Mouse (Mus musculus) left cerebral cortex, postnatal 10 days (tissue): ENCODE data around the gene Car14. TPM values are rescaled to one million over a fixed set of nuclear protein-coding genes. Genes with fewer than 3 reads are reported as not detected.
"Not testable (repeated sequence)": the region's sequence is repeated elsewhere in the genome, so short reads cannot be mapped to it uniquely, and the experiment has no call there.

Experiments
- DNase-seq, 2 experiments: peaks; one replicate each; pipeline ENCODE4 v3.0.0; 2021 to 2022; ENCODE audit warnings: low spot score in 2 of 2, mixed read lengths in 1 of 2; ENCODE audit errors: extremely low spot score in 1 of 2
- intact Hi-C: fragments of 180-260 bp; cut with DNase I; formaldehyde crosslinking; loops from one replicate; pipeline ENCODE4 v1.15.1; 2025
- total RNA-seq, 2 experiments: library from RNA; stranded (reverse); gene quantifications; 2 replicates each; pipeline ENCODE4 v1.2.3; 2021

The Car14 gene
- total RNA-seq, result 1 to 10 TPM; 1.7 to 3.2 TPM

DNA sequence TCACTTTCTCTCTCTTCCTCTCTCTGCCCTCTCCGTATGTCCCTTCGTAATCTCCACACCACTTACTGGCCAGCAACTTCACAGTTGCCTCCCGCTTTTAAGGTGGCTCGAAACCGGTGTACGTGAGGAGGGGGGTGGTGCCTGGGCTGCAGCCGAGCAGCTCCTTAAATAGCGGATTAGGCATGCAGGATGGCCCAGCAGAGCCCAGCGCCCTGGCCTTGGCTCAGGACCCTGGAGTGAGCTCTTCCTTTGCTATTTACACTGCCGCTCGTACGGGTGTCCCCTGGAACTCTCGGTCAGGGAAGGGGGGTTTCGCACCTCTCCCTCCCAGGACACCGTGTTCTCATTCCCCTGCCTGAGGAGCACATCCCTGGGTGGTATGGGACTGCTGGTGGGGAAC, at the start of gene Car14:
Gene Car14 (minus strand): TSS at position 124 of the 400 bp plus-strand sequence.
- intact Hi-C loops, result no loop called here
- DNase-seq, result peak in 1 of 2 experiments; percentile 50

- intact Hi-C loops, result no loop called here
- DNase-seq, result no peak
Measured at GRCm38 (mm10) chr3:95953522-95953921, 49.0 kb upstream of the Car14 start.

DNA sequence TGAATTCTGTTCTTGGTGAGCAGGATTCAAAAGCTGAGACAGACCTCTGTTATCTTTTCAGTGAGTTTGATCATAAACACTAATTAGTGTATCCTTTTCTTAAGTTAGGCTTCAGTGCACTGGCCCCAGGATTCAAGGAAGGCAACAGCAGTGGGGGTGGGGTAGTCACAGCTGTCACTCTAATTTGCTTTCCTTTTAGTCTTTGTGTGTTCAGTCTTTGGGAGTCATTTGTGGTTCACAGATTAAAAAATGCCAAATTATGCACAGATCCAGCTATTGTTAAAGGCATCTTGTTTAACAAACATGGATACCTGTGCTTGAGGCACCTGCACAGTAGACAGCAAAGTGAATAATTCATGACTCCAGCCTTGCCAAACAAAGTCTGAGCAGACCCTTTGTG, 48.5 kb upstream of the Car14 start:
- intact Hi-C loops, result no loop called here
- no peak for DNase-seq

DNA sequence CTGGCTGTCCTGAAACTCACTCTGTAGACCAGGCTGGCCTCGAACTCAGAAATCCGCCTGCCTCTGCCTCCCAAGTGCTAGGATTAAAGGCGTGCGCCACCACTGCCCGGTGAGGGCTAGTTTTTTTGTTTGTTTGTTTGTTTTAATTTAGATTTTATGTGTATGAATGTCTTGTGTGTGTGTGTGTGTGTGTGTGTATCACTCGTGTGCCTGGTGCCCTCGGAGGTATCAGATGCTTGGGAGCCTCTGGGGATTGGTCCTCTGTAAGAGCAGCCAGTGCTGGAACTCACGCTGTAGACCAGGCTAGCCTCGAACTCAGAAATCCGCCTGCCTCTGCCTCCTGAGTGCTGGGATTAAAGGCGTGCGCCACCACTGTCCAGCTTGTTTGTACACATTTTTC, 47.1 kb upstream of the Car14 start:
- intact Hi-C loops, DNase-seq: not testable (repeated sequence)

- intact Hi-C loops, result no loop called here
- DNase-seq, result peak; percentile 87 to 92
Measured at GRCm38 (mm10) chr3:95950763-95951551, 46.5 kb upstream of the Car14 start.

- no peak for DNase-seq
- intact Hi-C loops, result no loop called here
Measured at GRCm38 (mm10) chr3:95948325-95948724, 43.8 kb upstream of the Car14 start.

GRCm38 (mm10) chr3:95945731-95946240, 41.3 kb upstream of the Car14 start:
- intact Hi-C loops, result no loop called here
- no peak for DNase-seq

- intact Hi-C loops, result no loop called here
- DNase-seq, result no peak
Measured at GRCm38 (mm10) chr3:95944742-95945141, 40.3 kb upstream of the Car14 start.

DNA sequence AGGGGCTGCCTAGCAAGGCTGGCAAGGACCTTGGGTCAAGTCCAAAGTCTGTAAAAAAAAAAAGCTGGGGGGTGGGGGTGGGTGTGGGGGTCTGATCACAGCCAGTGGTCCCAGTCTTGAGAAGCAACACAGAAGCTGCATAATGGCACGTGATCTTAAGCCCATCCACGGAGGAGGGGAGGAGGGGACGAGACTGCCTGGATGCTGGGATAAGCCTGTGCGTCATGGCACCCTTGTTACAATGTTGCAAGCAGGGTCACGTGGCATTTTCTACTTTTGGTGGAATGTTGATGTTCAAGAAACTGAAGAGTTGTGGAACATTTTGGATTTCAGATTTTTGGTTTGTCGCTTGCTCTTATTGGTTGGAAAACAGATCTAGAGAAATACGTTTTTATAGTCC, 38.7 kb upstream of the Car14 start:
- DNase-seq, result no peak
- intact Hi-C loops, result no loop called here

GRCm38 (mm10) chr3:95942749-95943148, 38.3 kb upstream of the Car14 start:
- no peak for DNase-seq
- intact Hi-C loops, result no loop called here

DNA sequence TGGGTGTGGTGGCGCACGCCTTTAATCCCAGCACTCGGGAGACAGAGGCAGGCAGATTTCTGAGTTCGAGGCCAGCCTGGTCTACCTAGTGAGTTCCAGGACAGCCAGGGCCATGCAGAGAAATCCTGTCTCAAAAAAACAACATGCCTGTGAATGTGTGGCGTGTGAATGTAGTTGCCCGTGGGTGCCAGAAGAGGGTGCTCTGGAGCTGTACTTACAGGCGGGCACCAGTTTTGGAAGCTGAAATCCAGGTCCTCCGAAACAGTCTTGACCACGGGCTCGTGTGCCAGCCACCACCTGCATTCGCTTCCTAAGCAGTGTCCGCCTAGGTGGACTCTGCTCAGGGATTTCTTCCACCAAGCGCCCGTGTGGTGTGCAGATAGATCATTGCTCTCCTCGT, 34.3 kb upstream of the Car14 start:
- intact Hi-C loops, result no loop called here

DNA sequence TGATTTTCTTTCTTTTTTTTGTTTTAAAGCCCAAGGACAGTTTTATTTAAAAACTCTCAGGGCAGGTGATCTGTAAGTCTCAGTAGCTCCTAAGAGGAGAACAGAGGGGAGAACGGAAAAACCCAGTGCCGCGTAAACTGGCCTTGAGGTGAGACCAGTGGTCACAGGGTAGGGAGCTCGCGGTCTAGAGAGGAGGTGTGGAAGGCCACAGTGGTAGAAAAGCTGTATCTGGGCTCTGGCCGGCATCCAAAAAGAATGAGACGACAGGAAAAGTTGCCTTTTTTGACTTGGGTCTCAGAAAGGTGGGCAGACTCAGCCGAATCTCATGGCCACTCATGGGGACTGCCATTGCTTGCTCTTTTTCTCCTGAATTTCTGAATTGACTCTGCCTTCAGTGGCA, 33.7 kb upstream of the Car14 start:
- intact Hi-C loops, result no loop called here
- DNase-seq, result no peak

More for the DNA sequence above, 34.3 kb upstream of the Car14 start:
- no peak for DNase-seq

- DNase-seq, result no peak
- intact Hi-C loops, result no loop called here
Measured at GRCm38 (mm10) chr3:95934448-95934847, 30.0 kb upstream of the Car14 start.

DNA sequence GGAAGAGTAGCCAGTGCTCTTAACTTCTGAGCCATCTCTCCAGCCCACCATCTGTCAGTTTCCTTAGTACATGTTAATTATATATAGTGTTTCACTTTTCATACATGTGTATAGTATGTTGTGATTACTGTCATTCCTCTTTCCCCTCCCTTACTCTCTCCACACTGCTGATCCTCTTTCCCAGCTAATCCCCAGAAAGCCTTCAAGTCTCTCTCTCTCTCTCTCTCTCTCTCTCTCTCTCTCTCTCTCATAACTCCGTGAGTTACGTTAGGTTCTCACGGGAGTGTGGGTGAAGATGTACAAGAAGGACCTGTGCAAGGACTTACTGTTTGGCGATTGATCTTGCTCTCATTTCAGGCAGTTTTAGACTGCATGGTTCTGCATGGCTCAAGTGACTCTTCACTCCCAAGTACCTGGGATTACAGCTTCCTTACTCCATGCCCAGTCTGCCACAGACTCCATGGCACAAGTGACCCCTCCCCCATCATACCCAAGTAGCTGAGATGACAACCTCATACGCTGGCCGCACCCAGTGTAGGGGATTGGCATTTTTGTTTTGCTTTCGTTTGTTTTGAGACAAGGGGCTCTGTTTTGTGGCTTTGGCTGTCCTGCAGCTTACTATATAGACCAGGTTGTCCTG, 28.7 kb upstream of the Car14 start:
- DNase-seq, result no peak
- intact Hi-C loops, result no loop called here

GRCm38 (mm10) chr3:95932566-95932965, 28.1 kb upstream of the Car14 start:
- intact Hi-C loops, result no loop called here

GRCm38 (mm10) chr3:95932157-95932556, 27.7 kb upstream of the Car14 start:
- DNase-seq, result no peak
- intact Hi-C loops, result no loop called here

More at GRCm38 (mm10) chr3:95932566-95932965, 28.1 kb upstream of the Car14 start:
- DNase-seq, result no peak

DNA sequence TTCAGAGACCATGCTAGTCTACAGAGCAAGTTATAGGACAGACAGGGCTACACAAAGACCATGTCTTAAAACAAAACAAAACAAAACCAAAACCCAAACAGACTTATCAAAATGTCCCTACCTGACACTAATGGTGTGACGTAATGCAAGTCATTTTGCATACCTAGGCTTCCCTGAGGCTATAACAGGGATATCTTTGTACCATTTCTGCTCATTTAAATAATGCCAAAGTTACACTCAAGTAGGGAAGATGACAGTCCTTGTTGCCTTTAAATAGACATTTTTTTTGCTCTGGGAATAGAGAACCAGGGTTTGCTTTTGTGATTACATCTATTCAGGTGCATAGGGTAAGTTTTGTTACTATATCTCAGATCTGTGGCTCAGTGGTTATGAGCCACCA, 27.0 kb upstream of the Car14 start:
- no peak for DNase-seq
- intact Hi-C loops, result no loop called here

DNA sequence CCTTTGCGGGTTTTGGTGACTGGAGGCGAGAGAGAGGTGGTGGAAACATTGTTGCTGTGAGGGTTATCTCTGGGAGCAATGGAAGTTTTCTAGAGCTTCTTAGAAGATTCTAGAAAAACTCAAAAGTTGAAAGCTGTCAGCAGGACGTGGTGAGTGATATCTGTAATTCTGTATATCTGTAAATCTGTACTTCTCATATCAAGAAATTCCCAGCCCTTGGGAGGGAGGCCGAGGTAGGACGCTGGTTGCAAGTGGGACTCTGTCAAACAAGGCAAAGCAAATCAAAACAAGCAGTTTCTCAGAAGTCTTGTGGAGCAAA, 25.9 kb upstream of the Car14 start:
- intact Hi-C loops, result no loop called here
- no peak for DNase-seq

GRCm38 (mm10) chr3:95929581-95930470, 25.3 kb upstream of the Car14 start:
- intact Hi-C loops, result no loop called here
- peak in 1 of 2 experiments; percentile 81 for DNase-seq
